Mouse (Mus musculus) T-helper 1 cell (primary cell): ENCODE results near the gene 1810024B03Rik.

ENCODE experiments used
- in situ Hi-C: fragments of 300-600 bp; cut with MboI, MseI; formaldehyde crosslinking; loops from one replicate; pipeline ENCODE4 v1.15.1; 2025; ENCODE audit warnings: high pct_unique_total_duplicates

The 1810024B03Rik gene

GRCm38 (mm10) chr2:127207547-127208451 is at the start of gene 1810024B03Rik, which contains the start of gene Snrnp200:
1810024B03Rik (minus strand) TSS chr2:127208280.
Snrnp200 (plus strand) TSS chr2:127208386.
- in situ Hi-C loops, result loop anchor here (10.0 kb wide), 1 partner anchor 113 kb away; no protein-coding TSS in a partner anchor

GRCm38 (mm10) chr2:127255294-127255693 is 47.2 kb upstream of the 1810024B03Rik start:
- in situ Hi-C loops, result loop anchor here (10.0 kb wide), 1 partner anchor 1850 kb away; the partner anchor contains the start of gene Polr1b

GRCm38 (mm10) chr2:127254604-127255134 is 46.6 kb upstream of the 1810024B03Rik start:
- in situ Hi-C loops, result loop anchor here (10.0 kb wide), 1 partner anchor 1850 kb away; the partner anchor contains the start of gene Polr1b

- in situ Hi-C loops, result loop anchor here (10.0 kb wide), 1 partner anchor 1852 kb away; the partner anchor contains the start of gene Polr1b
Observed at GRCm38 (mm10) chr2:127252787-127253186, 44.7 kb upstream of the 1810024B03Rik start.

GRCm38 (mm10) chr2:127251880-127252527 is 43.9 kb upstream of the 1810024B03Rik start:
- in situ Hi-C loops, result loop anchor here (10.0 kb wide), 1 partner anchor 1853 kb away; the partner anchor contains the start of gene Polr1b

GRCm38 (mm10) chr2:127251457-127251856 is 43.4 kb upstream of the 1810024B03Rik start:
- in situ Hi-C loops, result loop anchor here (10.0 kb wide), 1 partner anchor 1853 kb away; the partner anchor contains the start of gene Polr1b

- in situ Hi-C loops, result loop anchor here (10.0 kb wide), 1 partner anchor 1854 kb away; the partner anchor contains the start of gene Polr1b
Observed at GRCm38 (mm10) chr2:127250291-127251008, 42.4 kb upstream of the 1810024B03Rik start.

- in situ Hi-C loops, result loop anchor here (5.0 to 25.0 kb wide), 2 partner anchors 36 to 1414 kb away; no protein-coding TSS in a partner anchor
Observed at GRCm38 (mm10) chr2:127248334-127249004, 40.4 kb upstream of the 1810024B03Rik start.

- in situ Hi-C loops, result loop anchor here (5.0 to 25.0 kb wide), 2 partner anchors 35 to 1415 kb away; no protein-coding TSS in a partner anchor
Observed at GRCm38 (mm10) chr2:127247592-127248333, 39.7 kb upstream of the 1810024B03Rik start, which contains the start of the genes Ciao1 and Tmem127. Ciao1 (minus strand) TSS chr2:127247816. Tmem127 (plus strand) TSS chr2:127247908.

GRCm38 (mm10) chr2:127240065-127240464 is 32.0 kb upstream of the 1810024B03Rik start:
- in situ Hi-C loops, result loop anchor here (25.0 kb wide), 1 partner anchor 1422 kb away; no protein-coding TSS in a partner anchor

- in situ Hi-C loops, result loop anchor here (25.0 kb wide), 1 partner anchor 1424 kb away; no protein-coding TSS in a partner anchor
Observed at GRCm38 (mm10) chr2:127237897-127238610, 30.0 kb upstream of the 1810024B03Rik start.

- in situ Hi-C loops, result loop anchor here (25.0 kb wide), 1 partner anchor 1437 kb away; no protein-coding TSS in a partner anchor
Observed at GRCm38 (mm10) chr2:127225261-127225660, 17.2 kb upstream of the 1810024B03Rik start.

- in situ Hi-C loops, result no loop called here
Observed at GRCm38 (mm10) chr2:127217746-127218145, 9.7 kb upstream of the 1810024B03Rik start.

- in situ Hi-C loops, result loop anchor here (5.0 kb wide), 1 partner anchor 37 kb away; the partner anchor contains the start of genes Ciao1 and Tmem127
Observed at GRCm38 (mm10) chr2:127210701-127211100, 2.6 kb upstream of the 1810024B03Rik start.

- in situ Hi-C loops, result loop anchor here (10.0 kb wide), 1 partner anchor 114 kb away; no protein-coding TSS in a partner anchor
Observed at GRCm38 (mm10) chr2:127208452-127208769, 331 bp upstream of the 1810024B03Rik start.

GRCm38 (mm10) chr2:127206916-127207315 is 1.2 kb downstream of the 1810024B03Rik start:
- in situ Hi-C loops, result loop anchor here (10.0 kb wide), 1 partner anchor 112 kb away; no protein-coding TSS in a partner anchor

- in situ Hi-C loops, result loop anchor here (10.0 kb wide), 1 partner anchor 111 kb away; no protein-coding TSS in a partner anchor
Observed at GRCm38 (mm10) chr2:127205936-127206335, 2.1 kb downstream of the 1810024B03Rik start.

GRCm38 (mm10) chr2:127204932-127205331 is 3.1 kb downstream of the 1810024B03Rik start:
- in situ Hi-C loops, result loop anchor here (5.0 to 10.0 kb wide), 2 partner anchors 38 to 110 kb away; no protein-coding TSS in a partner anchor
